Mouse (Mus musculus) CH12.LX (cell line): Measurements from ENCODE around the gene Snrpe.

Experiments
- CHD1 ChIP-seq: IDR thresholded peaks from 2 replicates; pipeline ENCODE4 v1.6.1; 2012; ENCODE audit warnings: low read depth, low read length, improper control_type of control experiment, inconsistent platforms
- CTCF ChIP-seq, 2 experiments: IDR thresholded peaks in 1 of 2; conservative IDR thresholded peaks in 1 of 2; 2 replicates each; pipeline ENCODE4 v1.5.1; 2011 to 2012; ENCODE audit warnings: low read depth in 2 of 2, low read length in 2 of 2, improper control_type of control experiment in 1 of 2, inconsistent platforms in 1 of 2, mild to moderate bottlenecking in 1 of 2, moderate library complexity in 1 of 2
- E2F4 ChIP-seq: IDR thresholded peaks from 2 replicates; pipeline ENCODE4 v1.6.1; 2011; ENCODE audit warnings: low read depth, low read length, improper control_type of control experiment; ENCODE audit not compliant: insufficient replicate concordance
- NELFE ChIP-seq: IDR thresholded peaks from 2 replicates; pipeline ENCODE4 v1.6.1; 2011; ENCODE audit warnings: low read depth, low read length, improper control_type of control experiment
- POLR2A ChIP-seq: IDR thresholded peaks from 2 replicates; pipeline ENCODE4 v1.6.1; 2011; ENCODE audit warnings: low read depth, mild to moderate bottlenecking, improper control_type of control experiment, low read length
- SIN3A ChIP-seq: IDR thresholded peaks from 2 replicates; pipeline ENCODE4 v1.6.1; 2012; ENCODE audit warnings: low read length, improper control_type of control experiment, inconsistent platforms
- ZC3H11A ChIP-seq: IDR thresholded peaks from 2 replicates; pipeline ENCODE4 v1.6.1; 2012; ENCODE audit warnings: low read depth, mild to moderate bottlenecking, inconsistent platforms, low read length, improper control_type of control experiment

- no peak for TF ChIP-seq ZC3H11A
- TF ChIP-seq CTCF (conservative IDR thresholded peaks at IDR 0.05 in 1 of 2, IDR thresholded peaks at IDR 0.05 in 1 of 2; ENCODE audit: low read depth in 2 of 2, low read length in 2 of 2) = no peak
- TF ChIP-seq CHD1 = no peak
- no peak for TF ChIP-seq NELFE
- TF ChIP-seq SIN3A = no peak
- TF ChIP-seq E2F4 = no peak
- no peak for TF ChIP-seq POLR2A
Observed at GRCm38 (mm10) chr1:133645652-133646051, 35.6 kb upstream of the Snrpe start.
